Mouse (Mus musculus) MEL (cell line): ENCODE results near the gene Immp2l.

ENCODE experiments used
- CTCF ChIP-seq, 3 experiments: IDR thresholded peaks in 2 of 3; conservative IDR thresholded peaks in 1 of 3; 2 replicates each; pipeline ENCODE4 v1.5.1; 2011 to 2012; ENCODE audit warnings: low read length in 3 of 3, low read depth in 2 of 3, mild to moderate bottlenecking in 2 of 3, improper control_type of control experiment in 1 of 3, inconsistent platforms in 1 of 3, mixed read lengths in 1 of 3, moderate library complexity in 1 of 3; ENCODE audit not compliant: control insufficient read depth in 1 of 3, insufficient read depth in 1 of 3, poor library complexity in 1 of 3, severe bottlenecking in 1 of 3
- KAT2A ChIP-seq: conservative IDR thresholded peaks from 2 replicates; pipeline ENCODE4 v1.6.1; 2012; ENCODE audit warnings: low read depth, low read length, improper control_type of control experiment, inconsistent platforms
- MAFK ChIP-seq: IDR thresholded peaks from 2 replicates; pipeline ENCODE4 v1.6.1; 2011; ENCODE audit warnings: low read depth, mild to moderate bottlenecking, low read length, improper control_type of control experiment, borderline replicate concordance
- MAX ChIP-seq: IDR thresholded peaks from 2 replicates; pipeline ENCODE4 v1.6.1; 2011; ENCODE audit warnings: low read length, improper control_type of control experiment
- MAZ ChIP-seq: IDR thresholded peaks from 2 replicates; pipeline ENCODE4 v1.6.1; 2012; ENCODE audit warnings: low read depth, mild to moderate bottlenecking, inconsistent platforms, low read length, improper control_type of control experiment
- POLR2A ChIP-seq, 2 experiments: IDR thresholded peaks; 2 replicates each; pipeline ENCODE4 v1.6.1; 2011 to 2012; ENCODE audit warnings: low read length in 2 of 2, mild to moderate bottlenecking in 2 of 2, control low read depth in 1 of 2, improper control_type of control experiment in 1 of 2, low read depth in 1 of 2, moderate library complexity in 1 of 2; ENCODE audit not compliant: control insufficient read depth in 1 of 2, insufficient read depth in 1 of 2, poor library complexity in 1 of 2
- POLR2AphosphoS2 ChIP-seq: IDR thresholded peaks from 2 replicates; pipeline ENCODE4 v1.6.1; 2011; ENCODE audit warnings: low read length, improper control_type of control experiment
- TAL1 ChIP-seq: IDR thresholded peaks from 2 replicates; pipeline ENCODE4 v1.6.1; 2012; ENCODE audit warnings: mild to moderate bottlenecking, inconsistent platforms, low read length, moderate library complexity, mixed read lengths
- ZC3H11A ChIP-seq: IDR thresholded peaks from 2 replicates; pipeline ENCODE4 v1.6.1; 2012; ENCODE audit warnings: low read depth, mild to moderate bottlenecking, inconsistent platforms, low read length, improper control_type of control experiment

GRCm38 (mm10) chr12:41621341-41621740, 597.5 kb downstream of the Immp2l start:
- TF ChIP-seq MAX: no peak
- no peak for TF ChIP-seq CTCF (IDR thresholded peaks at IDR 0.05 in 2 of 3, conservative IDR thresholded peaks at IDR 0.05 in 1 of 3; ENCODE audit: control insufficient read depth in 1 of 3, insufficient read depth in 1 of 3, low read depth in 2 of 3, low read length in 3 of 3, poor library complexity in 1 of 3, severe bottlenecking in 1 of 3)
- no peak for TF ChIP-seq ZC3H11A
- no peak for TF ChIP-seq MAZ
- no peak for TF ChIP-seq KAT2A
- no peak for TF ChIP-seq TAL1
- TF ChIP-seq POLR2A (IDR thresholded peaks at IDR 0.05; ENCODE audit: control insufficient read depth in 1 of 2, insufficient read depth in 1 of 2, low read depth in 1 of 2, low read length in 2 of 2, poor library complexity in 1 of 2): no peak
- no peak for TF ChIP-seq MAFK
- TF ChIP-seq POLR2AphosphoS2: no peak
